Mouse (Mus musculus) kidney, adult 2 months (tissue): ENCODE measurements at regions not wholly inside any gene's neighbourhood (a gene's known extent, or its start where the extent isn't known, plus 50 kb on each side); places are given as distances from the start of the nearest gene placed in this dataset.

ENCODE experiments used
- DNase-seq: peaks from one replicate; pipeline ENCODE4 v3.0.0; 2021
- H3K27ac ChIP-seq: fragments of 200-500 bp; 2 replicates; pipeline ENCODE4 v1.5.1; 2012; ENCODE audit warnings: low read depth, low read length, control low read depth, inconsistent platforms; ENCODE audit not compliant: insufficient read depth
- H3K27me3 ChIP-seq: fragments of 200-500 bp; replicated peaks from 2 replicates; pipeline ENCODE4 v1.6.1; 2012; ENCODE audit warnings: mild to moderate bottlenecking, moderate library complexity, low read length, inconsistent platforms; ENCODE audit not compliant: control insufficient read depth, insufficient read depth
- H3K36me3 ChIP-seq: fragments of 200-500 bp; 2 replicates; pipeline ENCODE4 v1.6.1; 2012; ENCODE audit warnings: mild to moderate bottlenecking, moderate library complexity, low read length, inconsistent platforms; ENCODE audit not compliant: control insufficient read depth, insufficient read depth
- H3K4me1 ChIP-seq: fragments of 200-500 bp; 2 replicates; pipeline ENCODE4 v1.6.1; 2011; ENCODE audit warnings: low read length; ENCODE audit not compliant: control insufficient read depth, insufficient read depth
- H3K4me3 ChIP-seq: fragments of 200-500 bp; 2 replicates; pipeline ENCODE4 v1.5.1; 2011; ENCODE audit warnings: mild to moderate bottlenecking, low read depth, low read length, control low read depth; ENCODE audit not compliant: insufficient read depth
- CTCF ChIP-seq: fragments of 200-500 bp; conservative IDR thresholded peaks from 2 replicates; pipeline ENCODE4 v1.5.1; 2011; ENCODE audit warnings: low read depth, mild to moderate bottlenecking, control low read depth, low read length, moderate library complexity, mixed read lengths; ENCODE audit not compliant: insufficient read depth, insufficient read length
- POLR2A ChIP-seq: fragments of 200-500 bp; IDR thresholded peaks from one replicate; pipeline ENCODE4 v1.6.1; 2011; ENCODE audit warnings: low read depth, low read length, control low read depth
- WGBS: fragments of 180-500 bp; shearing (Covaris S2); methylation state at CpG from one replicate; pipeline ENCODE4 v1.1.7; 2018; 5-methylcytosine and 5-hydroxymethylcytosine counted together

- WGBS = 67% methylated on average over 3 of the region's 3 CpGs
- Histone ChIP-seq H3K36me3 (no peaks in the 10 kb centered on the region), H3K4me3 (no peak overlapping the region), H3K4me1 (no peaks in the 10 kb centered on the region), H3K27ac (no peak overlapping the region), H3K27me3 (no peaks in the 10 kb centered on the region)
- TF ChIP-seq POLR2A = no peak
- TF ChIP-seq CTCF = no peak
- DNase-seq = no peak
Measured at GRCm38 (mm10) chr12:45125866-45126265, 51.4 kb upstream of the Stxbp6 start.
